Mouse (Mus musculus) cerebellum, adult 8-10 months (tissue): ENCODE measurements around the gene Edem3.
"Not testable (repeated sequence)": the region's sequence is repeated elsewhere in the genome, so short reads cannot be mapped to it uniquely, and the experiment has no call there.

Experiments used
- DNase-seq: peaks from one replicate; pipeline ENCODE4 v3.0.0; 2022

The Edem3 gene

GRCm38 (mm10) chr1:151754881-151755659, at the start of gene Edem3:
Gene Edem3 (plus strand): TSS chr1:151755371.
- DNase-seq: peak; percentile 96

- peak; percentile 82 for DNase-seq
Measured at GRCm38 (mm10) chr1:151705723-151706396, 49.3 kb upstream of the Edem3 start.

GRCm38 (mm10) chr1:151706397-151706752, 48.8 kb upstream of the Edem3 start:
- no peak for DNase-seq

- DNase-seq: no peak
Measured at GRCm38 (mm10) chr1:151708966-151709733, 46.0 kb upstream of the Edem3 start.

- DNase-seq: no peak
Measured at GRCm38 (mm10) chr1:151709734-151710022, 45.5 kb upstream of the Edem3 start.

- no peak for DNase-seq
Measured at GRCm38 (mm10) chr1:151710424-151711055, 44.6 kb upstream of the Edem3 start.

GRCm38 (mm10) chr1:151711062-151711461, 44.1 kb upstream of the Edem3 start:
- DNase-seq: no peak

GRCm38 (mm10) chr1:151712664-151713063, 42.5 kb upstream of the Edem3 start:
- DNase-seq: no peak

GRCm38 (mm10) chr1:151713622-151714021, 41.5 kb upstream of the Edem3 start:
- DNase-seq: no peak

GRCm38 (mm10) chr1:151716024-151716710, 39.0 kb upstream of the Edem3 start:
- DNase-seq: no peak

- no peak for DNase-seq
Measured at GRCm38 (mm10) chr1:151717624-151718023, 37.5 kb upstream of the Edem3 start.

GRCm38 (mm10) chr1:151718575-151718974, 36.6 kb upstream of the Edem3 start:
- DNase-seq: no peak

GRCm38 (mm10) chr1:151719911-151720310, 35.3 kb upstream of the Edem3 start:
- no peak for DNase-seq

GRCm38 (mm10) chr1:151720566-151720965, 34.6 kb upstream of the Edem3 start:
- no peak for DNase-seq

GRCm38 (mm10) chr1:151721357-151721983, 33.7 kb upstream of the Edem3 start:
- DNase-seq: no peak

- DNase-seq: no peak
Measured at GRCm38 (mm10) chr1:151723771-151724170, 31.4 kb upstream of the Edem3 start.

GRCm38 (mm10) chr1:151725590-151725989, 29.6 kb upstream of the Edem3 start:
- DNase-seq: no peak

- DNase-seq: no peak
Measured at GRCm38 (mm10) chr1:151726358-151726757, 28.8 kb upstream of the Edem3 start.

- no peak for DNase-seq
Measured at GRCm38 (mm10) chr1:151728141-151728540, 27.0 kb upstream of the Edem3 start.

GRCm38 (mm10) chr1:151737146-151737545, 18.0 kb upstream of the Edem3 start:
- DNase-seq: no peak

GRCm38 (mm10) chr1:151741199-151741621, 14.0 kb upstream of the Edem3 start:
- no peak for DNase-seq

GRCm38 (mm10) chr1:151749894-151750293, 5.3 kb upstream of the Edem3 start:
- not testable (repeated sequence) for DNase-seq
